Mouse (Mus musculus): ENCODE measurements around the gene Ccdc85a. TPM values are rescaled to one million over a fixed set of nuclear protein-coding genes. Genes with fewer than 3 reads are reported as not detected.

The Ccdc85a gene
- 6.8 TPM for polyA plus RNA-seq (2014; fragmentation: Illumina TruSeq; extraction: RNeasy Lipid Tissue Mini Kit (QIAGEN cat#74804); ENCODE audit: low read depth, low replicate concordance)

DNA sequence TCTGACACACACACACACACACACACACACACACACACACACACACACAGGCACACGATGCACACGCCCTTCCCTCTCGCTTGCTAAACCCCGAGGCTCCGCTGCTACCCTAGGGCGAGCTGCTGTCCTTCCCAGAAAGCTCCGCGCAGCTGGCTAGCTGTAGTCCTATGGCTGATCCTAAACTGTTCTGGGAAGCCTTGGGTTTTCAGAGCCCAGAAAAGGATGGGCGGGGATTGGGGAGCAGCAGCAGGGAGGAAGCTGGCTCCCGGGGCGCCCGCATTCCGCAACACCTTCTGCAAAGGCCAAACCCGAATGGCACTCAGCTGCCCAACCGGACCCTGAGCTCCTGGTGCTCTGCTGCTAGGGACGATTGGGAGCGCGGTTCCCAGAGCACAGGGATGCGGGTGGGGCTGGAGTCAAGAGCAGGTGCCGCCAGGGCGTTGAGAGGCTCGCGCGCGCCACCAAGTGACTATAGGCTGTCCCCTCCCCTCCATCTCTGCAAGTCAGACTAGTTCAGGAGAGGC, at the start of gene Ccdc85a:
Gene Ccdc85a, minus strand, starts transcription at position 414 of the 524 bp plus-strand sequence.

DNA sequence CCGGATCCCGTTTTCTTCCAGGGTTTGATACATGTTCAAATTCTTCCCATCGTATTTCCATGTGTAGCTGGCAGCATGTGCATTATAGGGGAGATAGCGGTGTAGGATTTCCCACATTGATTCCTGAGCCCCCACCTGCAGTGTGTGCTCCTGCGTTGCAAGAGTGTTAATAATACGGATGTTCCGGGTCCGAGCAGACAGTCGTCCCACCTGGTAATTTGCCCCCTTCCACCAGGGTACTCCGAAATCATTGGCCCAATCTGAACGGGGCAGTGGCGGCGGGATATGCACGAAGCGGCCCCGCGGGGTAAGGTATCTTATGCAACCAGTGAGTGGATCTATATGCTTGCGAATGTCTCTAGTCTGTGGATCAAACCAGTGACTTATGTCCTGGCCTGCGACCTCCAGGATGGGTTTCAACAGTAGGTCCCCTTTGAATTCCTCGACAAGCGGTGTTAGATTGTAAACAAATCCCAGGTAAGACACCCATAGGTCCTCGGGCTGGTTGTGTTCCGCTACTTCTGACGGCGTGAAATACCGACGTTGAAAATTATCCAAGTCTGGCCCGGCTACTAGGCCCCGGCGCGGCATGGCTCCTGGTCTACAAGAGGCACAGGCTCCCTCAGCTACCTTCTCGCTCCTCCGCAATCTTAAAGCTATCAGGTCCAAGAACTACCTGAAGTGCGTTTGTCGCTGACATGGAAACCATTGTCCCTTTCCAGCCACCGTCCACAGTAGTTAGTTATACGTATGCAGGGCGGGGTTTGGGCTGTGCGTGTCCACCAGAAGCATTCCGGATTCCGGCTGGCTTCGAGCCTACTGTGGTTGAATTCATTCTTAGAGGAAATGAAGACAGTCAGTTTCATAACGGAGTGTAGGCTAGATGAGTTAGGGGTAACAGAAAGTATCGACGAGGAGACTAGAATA, 244.6 kb downstream of the Ccdc85a start, which contains the start of gene Gm6685:
Gene Gm6685, minus strand, starts transcription at position 644 of the 927 bp plus-strand sequence.

Other genes with a start within 250 kb of the Ccdc85a start
- not detected for gene Gm6685, start 244.5 kb downstream of the Ccdc85a start, polyA plus RNA-seq (2014; fragmentation: Illumina TruSeq; extraction: RNeasy Lipid Tissue Mini Kit (QIAGEN cat#74804); ENCODE audit: low read depth, low replicate concordance)